Mouse (Mus musculus) forebrain, embryonic 12.5 days (tissue): ENCODE measurements around the gene Cbl. TPM values are rescaled to one million over a fixed set of nuclear protein-coding genes. Genes with fewer than 3 reads are reported as not detected.
A peak's percentile ranks its signal among the peaks of the same experiment; 100 is the strongest.

Experiments used
- ATAC-seq: fragments of 200-750 bp; cut with Nextera tagmentation; 2 replicates; pipeline ENCODE4 v1.8.0; 2017; ENCODE audit warnings: moderate TSS enrichment; ENCODE audit not compliant: low FRiP score
- H3K27ac ChIP-seq: fragments of 300-500 bp; sonication (generic); 2 replicates; pipeline ENCODE4 v1.5.1; 2016; ENCODE audit warnings: mild to moderate bottlenecking
- H3K27me3 ChIP-seq: fragments of 300-500 bp; sonication (generic); 2 replicates; pipeline ENCODE4 v1.6.1; 2016; ENCODE audit warnings: mild to moderate bottlenecking
- H3K36me3 ChIP-seq: fragments of 300-500 bp; sonication (generic); replicated peaks from 2 replicates; pipeline ENCODE4 v1.6.1; 2016; ENCODE audit warnings: mild to moderate bottlenecking
- H3K4me1 ChIP-seq: fragments of 300-500 bp; sonication (generic); 2 replicates; pipeline ENCODE4 v1.6.1; 2016
- H3K4me2 ChIP-seq: fragments of 300-500 bp; sonication (generic); 2 replicates; pipeline ENCODE4 v1.6.1; 2016; ENCODE audit warnings: mild to moderate bottlenecking, moderate library complexity
- H3K4me3 ChIP-seq: fragments of 300-500 bp; sonication (generic); replicated peaks from 2 replicates; pipeline ENCODE4 v1.5.1; 2016; ENCODE audit warnings: mild to moderate bottlenecking
- H3K9ac ChIP-seq: fragments of 300-500 bp; sonication (generic); 2 replicates; pipeline ENCODE4 v1.6.1; 2016; ENCODE audit warnings: mild to moderate bottlenecking
- H3K9me3 ChIP-seq: fragments of 300-500 bp; sonication (generic); 2 replicates; pipeline ENCODE4 v1.6.1; 2016
- WGBS: fragments of 180-500 bp; shearing (Covaris S2); methylation state at CpG from one replicate; pipeline ENCODE4 v1.1.7; 2016; 5-methylcytosine and 5-hydroxymethylcytosine counted together
- polyA plus RNA-seq: library from polyadenylated mRNA; unstranded; fragments of >200 nt; fragmentation: Nextera tagmentation; extraction: Ambion mirVana; gene quantifications from 2 replicates; pipeline ENCODE4 v1.2.1, GENCODE M21; 2016

The Cbl gene
- polyA plus RNA-seq, 1 experiment from 2014 or later = 28.7 TPM

DNA sequence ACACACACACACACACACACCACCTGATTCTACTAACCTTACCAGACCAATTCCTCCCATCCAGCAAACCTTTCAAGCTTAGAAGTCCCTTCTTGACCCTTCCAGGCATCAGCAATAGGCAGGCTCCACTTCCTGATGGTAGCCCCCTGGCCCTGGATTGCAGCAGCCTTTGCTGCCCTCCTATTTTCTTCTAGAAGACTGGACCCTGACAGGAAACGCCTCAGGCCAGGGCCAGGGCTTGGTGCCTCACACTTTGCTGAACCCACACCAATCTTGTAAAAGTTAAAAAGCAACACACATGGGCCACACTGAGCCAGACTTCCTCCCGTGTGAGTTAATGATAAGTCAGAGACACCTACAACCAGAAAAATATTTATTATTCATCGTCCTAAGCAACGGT is 3.3 kb upstream of the Cbl start:
- WGBS = 82% methylated on average over 4 of the region's 4 CpGs
- H3K36me3 ChIP-seq = no peaks in the 10 kb centered on the region
- H3K9ac ChIP-seq = no peak overlapping the region
- H3K4me2 ChIP-seq = no peak overlapping the region
- H3K4me1 ChIP-seq = peaks cover 13% of the 10 kb centered on the region
- no peak for ATAC-seq
- no peak overlapping the region for H3K4me3 ChIP-seq
- H3K27ac ChIP-seq = no peak overlapping the region
- H3K27me3 ChIP-seq = no peaks in the 10 kb centered on the region
- H3K9me3 ChIP-seq = no peaks in the 10 kb centered on the region

GRCm38 (mm10) chr9:44236601-44237000 is 2.8 kb upstream of the Cbl start:
- no peak overlapping the region for H3K9ac ChIP-seq
- peaks cover 18% of the 10 kb centered on the region for H3K4me1 ChIP-seq
- H3K9me3 ChIP-seq = no peaks in the 10 kb centered on the region
- WGBS = 63% methylated on average over 4 of the region's 4 CpGs
- H3K27ac ChIP-seq = no peak overlapping the region
- no peak overlapping the region for H3K4me2 ChIP-seq
- no peaks in the 10 kb centered on the region for H3K27me3 ChIP-seq
- no peak for ATAC-seq
- H3K4me3 ChIP-seq = no peak overlapping the region
- H3K36me3 ChIP-seq = no peaks in the 10 kb centered on the region

GRCm38 (mm10) chr9:44234479-44235427 is 904 bp upstream of the Cbl start:
- Histone ChIP-seq H3K9ac (0 out of 2 replicates have a peak overlapping the region, but pooled peaks have one; percentile 7), H3K4me1 (peaks cover 25% of the 10 kb centered on the region), H3K36me3 (no peaks in the 10 kb centered on the region), H3K9me3 (no peaks in the 10 kb centered on the region), H3K4me3 (peak overlapping the region; percentile 86), H3K4me2 (peak overlapping the region; percentile 66), H3K27me3 (no peaks in the 10 kb centered on the region), H3K27ac (no peak overlapping the region)
- WGBS = 25% methylated on average over 19 of the region's 19 CpGs
- ATAC-seq = peak; percentile 45

DNA sequence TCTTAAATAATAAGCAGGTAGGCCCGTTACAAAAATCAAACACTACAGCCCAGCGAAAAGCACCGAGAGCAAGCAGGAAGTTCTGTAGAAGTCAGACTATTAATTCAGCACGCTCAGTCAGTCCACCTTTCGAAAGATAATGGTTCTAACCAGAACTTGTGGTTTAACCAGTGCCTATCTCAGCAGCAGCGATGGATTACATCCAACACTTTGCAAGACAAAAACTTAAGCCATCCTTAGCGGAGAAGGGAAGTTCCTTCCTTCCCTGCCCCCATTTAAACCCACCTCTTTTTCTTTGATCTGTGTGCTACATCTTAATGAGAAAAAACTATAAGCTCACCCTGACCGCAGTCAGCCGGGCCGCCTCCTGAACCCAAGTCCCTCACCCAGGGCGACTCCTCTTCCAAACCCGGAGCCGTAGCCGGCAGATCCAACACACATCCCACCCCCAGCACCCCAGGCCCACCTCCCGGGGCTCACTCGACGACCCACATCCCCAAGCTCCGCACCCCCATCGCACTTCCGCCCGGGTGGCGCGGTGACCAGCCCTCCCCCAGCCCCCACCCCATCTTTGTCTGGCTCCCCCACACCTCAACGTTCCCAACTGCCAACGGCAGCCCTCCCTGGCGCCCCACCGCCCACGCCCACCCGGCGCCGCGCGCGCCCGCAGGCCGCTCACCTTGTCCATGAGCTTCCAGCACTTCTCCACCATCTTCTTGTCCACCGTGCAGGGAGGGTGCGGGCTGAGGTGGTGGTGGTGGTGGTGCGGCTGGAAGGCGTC is 638 bp downstream of the Cbl start:
- H3K4me1 ChIP-seq = peaks cover 25% of the 10 kb centered on the region
- H3K27ac ChIP-seq = peak overlapping the region; percentile 96
- under 1% methylated on average over 40 of the region's 40 CpGs for WGBS
- H3K4me3 ChIP-seq = peak overlapping the region; percentile 86
- peak overlapping the region; percentile 66 for H3K4me2 ChIP-seq
- peak; percentile 88 for ATAC-seq
- H3K27me3 ChIP-seq = no peaks in the 10 kb centered on the region
- H3K9ac ChIP-seq = peak overlapping the region; percentile 95
- no peaks in the 10 kb centered on the region for H3K36me3 ChIP-seq
- H3K9me3 ChIP-seq = no peaks in the 10 kb centered on the region

DNA sequence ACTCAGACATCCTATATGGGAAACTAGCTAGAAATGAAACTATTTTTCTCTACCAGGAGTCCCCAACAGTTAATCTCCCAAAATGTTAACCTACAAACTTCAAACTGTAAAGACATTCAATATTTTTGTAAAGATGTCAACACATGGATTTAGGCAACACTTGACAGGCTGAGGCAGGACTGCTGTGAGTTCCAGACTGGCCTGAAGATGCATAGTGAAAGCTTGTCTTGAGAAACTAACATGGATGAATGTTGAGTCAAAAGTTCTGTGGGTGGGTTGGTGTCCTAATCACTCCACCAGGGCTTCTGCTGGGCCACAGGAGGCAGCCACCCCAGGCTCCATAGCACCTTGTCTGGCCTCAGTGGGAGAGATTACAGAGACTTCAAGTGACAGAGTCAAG is 2.2 kb downstream of the Cbl start:
- Histone ChIP-seq H3K4me1 (peaks cover 25% of the 10 kb centered on the region), H3K9me3 (no peaks in the 10 kb centered on the region), H3K27ac (no peak overlapping the region), H3K9ac (0 out of 2 replicates have a peak overlapping the region, but pooled peaks have one; percentile 9), H3K36me3 (no peaks in the 10 kb centered on the region), H3K4me3 (no peak overlapping the region), H3K4me2 (peak overlapping the region; percentile 66; the same call in 1 of the 2 replicates), H3K27me3 (no peaks in the 10 kb centered on the region)
- no peak for ATAC-seq

- no peaks in the 10 kb centered on the region for H3K36me3 ChIP-seq
- H3K4me2 ChIP-seq = no peak overlapping the region
- no peak for ATAC-seq
- H3K9me3 ChIP-seq = no peaks in the 10 kb centered on the region
- peaks cover 9% of the 10 kb centered on the region for H3K4me1 ChIP-seq
- no peaks in the 10 kb centered on the region for H3K27me3 ChIP-seq
- 70% methylated on average over 6 of the region's 6 CpGs for WGBS
- no peak overlapping the region for H3K27ac ChIP-seq
- H3K4me3 ChIP-seq = no peak overlapping the region
- H3K9ac ChIP-seq = no peak overlapping the region
These were observed 7.9 kb downstream of the Cbl start for GRCm38 (mm10) chr9:44225993-44226392.

DNA sequence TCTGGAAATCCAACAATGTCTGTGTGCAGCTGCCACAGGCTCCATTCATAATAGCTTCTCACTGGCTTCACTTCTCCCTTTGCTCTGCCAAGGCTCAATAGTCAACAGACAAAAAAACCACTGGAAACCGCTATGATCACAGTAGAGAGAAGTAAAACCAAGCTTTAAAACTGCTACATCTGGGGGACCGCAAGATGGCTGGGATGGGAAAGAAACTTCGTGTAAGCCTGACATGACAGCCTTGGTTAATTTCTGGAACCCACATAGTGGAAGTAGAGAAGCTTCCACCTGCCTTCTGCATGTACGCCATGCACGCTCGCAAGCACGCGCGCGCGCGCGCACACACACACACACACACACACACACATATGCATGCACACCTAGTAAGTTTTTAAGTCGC is 20.3 kb downstream of the Cbl start:
- Histone ChIP-seq H3K9me3 (peaks cover 5% of the 10 kb centered on the region; the same call in 1 of the 2 replicates), H3K9ac (no peak overlapping the region), H3K4me1 (no peaks in the 10 kb centered on the region), H3K27ac (no peak overlapping the region), H3K27me3 (no peaks in the 10 kb centered on the region), H3K4me3 (no peak overlapping the region), H3K4me2 (no peak overlapping the region), H3K36me3 (peaks cover 14% of the 10 kb centered on the region; the same call in 1 of the 2 replicates)
- 96% methylated on average over 14 of the region's 14 CpGs for WGBS
- no peak for ATAC-seq

GRCm38 (mm10) chr9:44212406-44212805 is 21.4 kb downstream of the Cbl start:
- H3K36me3 ChIP-seq = peaks cover 14% of the 10 kb centered on the region; the same call in 1 of the 2 replicates
- H3K27me3 ChIP-seq = no peaks in the 10 kb centered on the region
- no peak overlapping the region for H3K4me2 ChIP-seq
- 96% methylated on average over 4 of the region's 4 CpGs for WGBS
- no peak overlapping the region for H3K27ac ChIP-seq
- H3K9ac ChIP-seq = no peak overlapping the region
- no peak overlapping the region for H3K4me3 ChIP-seq
- H3K9me3 ChIP-seq = peaks cover 5% of the 10 kb centered on the region; the same call in 1 of the 2 replicates
- ATAC-seq = no peak
- H3K4me1 ChIP-seq = no peaks in the 10 kb centered on the region

DNA sequence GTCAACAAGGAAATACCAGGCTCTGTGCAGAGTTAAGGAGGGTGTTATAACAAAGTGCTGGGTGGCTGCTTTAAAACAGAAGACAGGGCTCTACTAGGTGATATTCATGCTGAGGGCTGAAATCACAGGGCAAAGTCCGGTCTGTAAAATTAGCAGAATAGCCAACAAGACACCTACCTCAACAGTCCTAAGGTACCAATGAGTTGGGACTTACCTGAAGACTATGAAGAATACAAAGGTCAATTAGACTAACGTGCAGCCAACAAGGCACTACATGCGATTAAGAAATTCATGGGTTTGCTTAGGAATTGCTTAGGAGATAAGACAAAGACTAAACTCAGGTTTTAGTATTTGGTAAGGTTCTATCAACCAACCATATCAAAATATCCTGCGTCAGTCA is 24.4 kb downstream of the Cbl start:
- Histone ChIP-seq H3K36me3 (peaks cover 14% of the 10 kb centered on the region; the same call in 1 of the 2 replicates), H3K27me3 (no peaks in the 10 kb centered on the region), H3K4me2 (no peak overlapping the region), H3K4me1 (no peaks in the 10 kb centered on the region), H3K9ac (no peak overlapping the region), H3K4me3 (no peak overlapping the region), H3K9me3 (peaks cover 5% of the 10 kb centered on the region; the same call in 1 of the 2 replicates), H3K27ac (no peak overlapping the region)
- no peak for ATAC-seq
- WGBS = 93% methylated on average over 4 of the region's 4 CpGs

- Histone ChIP-seq H3K9ac (no peak overlapping the region), H3K27me3 (no peaks in the 10 kb centered on the region), H3K4me2 (no peak overlapping the region), H3K27ac (no peak overlapping the region), H3K36me3 (peaks cover 10% of the 10 kb centered on the region; the same call in 1 of the 2 replicates), H3K4me1 (no peaks in the 10 kb centered on the region), H3K9me3 (peaks cover 5% of the 10 kb centered on the region; the same call in 1 of the 2 replicates), H3K4me3 (no peak overlapping the region)
- WGBS = 95% methylated on average over 2 of the region's 2 CpGs
- ATAC-seq = no peak
These were observed 26.0 kb downstream of the Cbl start for GRCm38 (mm10) chr9:44207840-44208239.

- H3K27ac ChIP-seq = no peak overlapping the region
- H3K4me1 ChIP-seq = no peaks in the 10 kb centered on the region
- H3K4me3 ChIP-seq = no peak overlapping the region
- no peak overlapping the region for H3K4me2 ChIP-seq
- peaks cover 35% of the 10 kb centered on the region for H3K36me3 ChIP-seq
- H3K9ac ChIP-seq = no peak overlapping the region
- no peaks in the 10 kb centered on the region for H3K27me3 ChIP-seq
- no peaks in the 10 kb centered on the region for H3K9me3 ChIP-seq
- 88% methylated on average over 3 of the region's 3 CpGs for WGBS
- no peak for ATAC-seq
These were observed 33.4 kb downstream of the Cbl start for GRCm38 (mm10) chr9:44200458-44200857.

DNA sequence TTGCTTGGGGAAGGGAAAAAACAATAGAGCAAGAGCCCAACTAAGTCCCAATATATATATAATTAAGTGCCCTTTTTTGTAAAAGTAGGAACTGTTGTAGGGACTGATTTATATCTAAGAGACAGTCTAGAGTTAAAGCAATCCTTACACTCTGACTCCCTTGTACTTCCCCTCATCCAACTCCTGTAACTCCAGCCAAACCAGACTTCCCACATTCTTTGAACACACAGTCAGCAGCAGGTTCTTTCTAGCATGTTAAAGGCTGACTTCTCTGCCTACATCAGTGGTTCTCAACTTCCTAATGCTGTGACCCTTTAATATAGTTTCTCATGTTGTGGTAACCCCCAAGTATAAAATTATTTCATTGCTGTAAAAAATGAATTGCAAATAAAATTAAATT is 34.3 kb downstream of the Cbl start:
- peaks cover 35% of the 10 kb centered on the region for H3K36me3 ChIP-seq
- ATAC-seq = no peak

More for the DNA sequence above, 34.3 kb downstream of the Cbl start:
- H3K27me3 ChIP-seq = no peaks in the 10 kb centered on the region
- H3K4me3 ChIP-seq = no peak overlapping the region
- H3K4me2 ChIP-seq = no peak overlapping the region
- no peak overlapping the region for H3K27ac ChIP-seq
- no peak overlapping the region for H3K9ac ChIP-seq
- no peaks in the 10 kb centered on the region for H3K4me1 ChIP-seq
- H3K9me3 ChIP-seq = no peaks in the 10 kb centered on the region
